Mouse (Mus musculus): ENCODE measurements around the gene Ppp2r5a.

- no peak for TF ChIP-seq CTCF (IDR thresholded peaks at IDR 0.05; ENCODE audit: control insufficient read depth, insufficient read depth, insufficient replicate concordance, low read depth, low read length)
- no peak for TF ChIP-seq POLR2A (IDR thresholded peaks at IDR 0.05; ENCODE audit: control insufficient read depth, low read depth, low read length)
Observed at GRCm38 (mm10) chr1:191416611-191417010, 13.5 kb upstream of the Ppp2r5a start.

All from testis, adult 2 months (tissue).